Mouse (Mus musculus): Measurements from ENCODE around the gene Sgip1.

Gene Sgip1

DNA sequence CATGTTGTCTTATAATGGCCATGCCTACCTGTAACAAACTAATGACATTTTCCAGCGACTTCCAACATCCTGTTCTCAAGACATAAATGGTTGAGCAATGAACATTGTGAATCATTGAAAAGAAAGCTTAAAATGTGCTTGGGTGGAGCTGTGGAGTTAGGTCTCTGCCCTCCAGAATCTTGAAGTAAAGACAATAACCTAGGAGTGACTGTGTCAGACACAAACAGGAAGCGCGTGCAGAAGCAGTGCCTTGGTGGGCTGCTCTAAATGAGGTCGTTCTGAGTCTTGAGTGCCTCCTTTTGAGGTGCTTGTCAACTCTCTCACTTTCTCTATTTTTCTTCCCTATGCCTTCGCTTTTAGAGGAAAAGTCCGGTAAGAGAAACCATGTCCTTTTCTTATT lies 159.1 kb downstream of the Sgip1 start:
- no peak for DNase-seq

DNA sequence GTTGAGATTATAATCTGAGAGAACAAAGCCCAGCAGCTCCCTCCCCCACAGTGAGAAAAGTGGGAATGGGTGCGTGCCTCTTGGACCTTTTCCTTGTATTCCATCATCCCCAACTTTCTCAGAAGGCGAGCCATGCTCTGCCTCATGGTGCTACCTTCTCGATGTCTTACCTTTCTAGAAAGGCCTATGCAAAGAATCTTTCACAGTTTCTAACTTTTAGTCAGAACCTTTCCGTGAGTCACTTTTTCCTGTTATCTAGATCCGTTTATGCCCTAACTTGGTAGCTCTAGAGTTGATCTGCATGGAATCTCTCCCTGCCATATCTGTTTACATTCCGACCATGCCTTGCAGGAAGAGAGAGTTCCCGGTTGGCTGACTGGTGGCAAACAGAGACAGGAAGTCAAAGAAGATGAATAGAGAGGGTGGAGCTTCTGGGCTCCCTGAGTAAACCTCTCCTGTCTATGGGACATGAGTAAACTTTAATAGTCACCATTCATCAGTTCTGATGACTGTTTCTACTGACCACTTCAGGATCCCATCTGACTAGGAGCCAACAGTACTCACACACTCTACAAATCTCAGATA lies 166.8 kb downstream of the Sgip1 start:
- DNase-seq: no peak

- no peak for DNase-seq
Observed at GRCm38 (mm10) chr4:102910191-102910590, 169.1 kb downstream of the Sgip1 start.

GRCm38 (mm10) chr4:102913176-102913575 lies 172.1 kb downstream of the Sgip1 start:
- no peak for DNase-seq

DNA sequence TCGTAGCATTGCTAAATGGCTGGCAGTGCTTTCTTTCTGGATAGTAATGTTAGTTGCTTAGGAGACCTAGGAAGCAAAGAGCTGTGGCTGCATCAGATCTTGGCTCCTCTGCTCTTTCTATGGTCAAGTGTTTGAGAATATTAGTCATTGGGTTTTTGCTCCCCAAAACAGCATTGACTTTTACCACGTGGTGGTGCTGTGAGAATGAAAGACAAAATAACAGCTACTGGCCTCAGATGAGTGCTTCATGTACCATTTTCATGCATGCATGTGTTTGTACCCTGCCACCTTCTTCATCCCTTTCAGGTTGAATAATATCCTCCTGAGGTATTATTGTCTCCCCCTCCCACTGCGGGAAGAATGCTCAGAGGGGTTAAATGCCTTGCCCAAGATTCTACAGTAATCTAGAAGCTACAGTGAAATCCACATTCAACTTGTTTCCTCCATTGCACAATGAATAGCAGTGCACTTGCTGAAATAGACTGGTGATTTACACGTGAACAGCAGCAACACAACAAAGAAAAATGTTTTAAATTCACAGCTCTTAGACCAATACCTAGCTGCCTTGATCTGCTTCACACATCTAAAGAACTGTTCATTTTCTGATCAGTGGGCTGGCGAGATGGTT lies 172.7 kb downstream of the Sgip1 start:
- DNase-seq: no peak

DNA sequence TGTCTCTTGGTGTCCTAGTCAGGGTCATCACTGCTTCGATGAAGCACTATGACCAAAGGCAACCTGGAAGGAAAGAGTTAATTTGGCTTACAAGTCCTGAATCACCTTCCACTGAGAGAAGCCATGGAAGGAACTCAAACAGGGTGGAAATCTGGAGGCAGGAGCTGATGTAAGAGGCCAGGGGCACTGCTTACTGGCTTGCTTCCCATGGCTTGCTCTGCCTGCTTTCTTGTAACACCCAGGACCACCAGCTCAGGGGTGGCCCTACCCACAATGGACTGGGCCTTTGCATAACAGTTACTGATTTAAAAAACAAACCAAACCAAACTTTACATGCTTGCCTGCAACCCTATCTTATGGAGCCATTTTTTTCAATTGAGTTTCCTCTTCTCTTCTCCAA lies 177.1 kb downstream of the Sgip1 start:
- no peak for DNase-seq

- no peak for DNase-seq
Observed at GRCm38 (mm10) chr4:102929491-102929890, 188.4 kb downstream of the Sgip1 start.

DNA sequence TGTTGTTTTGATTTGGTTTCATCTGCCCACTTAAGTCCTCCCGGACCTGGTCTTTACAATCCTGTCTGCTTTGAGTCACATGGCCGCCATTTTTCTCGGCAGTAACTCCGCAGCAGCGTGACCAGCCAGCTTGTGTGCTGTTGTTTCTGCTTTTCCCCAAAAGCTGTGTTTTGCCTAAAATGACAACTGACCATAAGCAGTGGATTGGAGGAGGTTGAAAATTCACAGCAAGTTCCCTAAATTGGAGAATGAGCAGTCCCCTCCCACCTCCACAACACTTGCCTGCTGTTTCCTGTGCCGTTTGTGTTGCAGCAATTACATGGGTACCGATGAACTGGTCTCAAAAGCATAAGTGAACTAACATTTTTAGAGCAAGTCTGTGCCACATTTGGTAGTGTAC lies 189.6 kb downstream of the Sgip1 start:
- no peak for DNase-seq

DNA sequence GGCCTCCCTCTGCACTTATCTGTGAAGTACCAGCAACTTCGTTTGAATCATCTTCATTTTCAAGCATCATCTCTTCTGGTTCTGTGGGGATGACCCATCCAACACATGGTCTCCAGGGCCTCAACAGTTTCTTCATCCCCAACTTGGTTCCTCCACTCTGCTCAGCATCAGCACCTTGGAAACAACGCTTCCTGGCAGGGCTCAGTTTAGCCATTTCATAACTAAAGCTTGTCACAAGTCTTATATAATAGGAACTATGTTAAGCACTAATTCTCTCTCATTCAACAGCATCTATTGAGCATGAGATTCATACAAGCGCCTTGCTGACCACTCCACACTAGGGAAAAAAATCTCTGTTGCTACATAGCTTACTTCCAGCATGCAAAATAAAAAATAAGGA lies 199.2 kb downstream of the Sgip1 start:
- no peak for DNase-seq

- DNase-seq: no peak
Observed at GRCm38 (mm10) chr4:102940738-102941137, 199.6 kb downstream of the Sgip1 start.

DNA sequence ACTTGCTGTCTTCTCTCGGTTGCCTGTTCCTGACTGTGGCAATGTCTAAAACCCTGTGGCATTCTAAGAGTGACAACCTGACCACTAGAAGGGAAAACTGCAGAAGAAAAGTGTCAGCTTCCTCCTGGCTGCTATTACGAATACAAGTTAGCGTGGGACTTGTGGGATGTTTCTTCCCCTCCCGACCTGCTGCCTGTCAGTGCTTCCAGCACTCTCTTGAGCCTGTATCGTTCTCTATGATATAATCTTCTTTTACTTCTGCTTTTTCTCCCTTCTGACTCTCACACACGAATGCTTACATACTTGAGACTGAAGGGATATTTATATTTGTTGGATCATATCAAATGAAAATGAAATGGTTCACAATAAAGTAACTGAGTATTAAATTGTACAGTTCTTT lies 203.2 kb downstream of the Sgip1 start:
- no peak for DNase-seq

GRCm38 (mm10) chr4:102952476-102952875 lies 211.4 kb downstream of the Sgip1 start:
- no peak for DNase-seq

DNA sequence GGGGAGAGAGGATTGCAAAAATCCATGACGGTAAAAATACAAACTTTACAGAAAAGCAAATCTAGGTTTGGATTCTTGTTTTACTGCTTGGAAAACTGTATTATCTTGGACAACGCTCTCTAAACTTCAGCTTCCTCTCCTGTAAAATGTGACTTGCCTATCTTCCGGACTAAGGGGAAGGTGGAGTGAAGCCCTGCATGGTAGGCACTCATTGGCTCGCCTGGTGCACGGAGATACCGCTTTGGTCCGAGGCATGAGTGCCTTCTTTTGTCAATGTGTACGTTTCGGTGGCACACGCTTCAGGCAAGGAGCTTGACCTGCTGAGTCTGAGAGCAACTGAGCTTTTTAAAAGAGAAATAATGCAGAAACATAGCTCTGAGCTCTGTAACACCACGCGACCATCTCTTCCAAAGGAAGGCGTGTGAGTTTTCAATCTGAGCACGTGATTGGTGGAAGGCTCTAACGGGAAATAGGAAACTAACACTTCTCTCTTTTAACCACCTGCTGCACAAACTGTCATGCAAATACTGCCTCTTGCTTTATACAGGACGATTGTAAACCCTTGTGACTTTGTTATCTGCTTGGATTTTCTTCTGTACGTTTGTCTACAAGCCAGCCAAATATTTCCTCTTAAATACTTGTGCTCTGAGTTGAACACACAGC lies 214.3 kb downstream of the Sgip1 start:
- no peak for DNase-seq

DNA sequence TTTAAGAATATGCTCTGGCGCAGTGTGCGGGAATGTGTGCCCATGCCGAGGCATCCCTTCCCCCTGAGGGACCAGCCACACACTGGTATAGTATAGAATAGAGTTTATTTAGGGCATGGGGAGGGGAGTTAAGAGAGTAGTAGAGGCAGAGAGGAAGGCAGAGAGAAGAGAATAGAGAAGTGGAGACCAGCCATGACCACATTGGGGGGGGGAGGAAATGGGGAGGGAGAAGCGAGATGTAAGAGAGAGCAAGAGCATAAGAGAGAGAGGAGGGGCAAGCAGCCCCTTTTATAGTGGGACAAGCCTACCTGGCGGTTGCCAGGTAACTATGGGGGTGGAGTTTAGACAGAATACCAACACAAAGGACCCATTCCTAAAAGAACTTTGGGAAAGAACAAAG lies 218.3 kb downstream of the Sgip1 start:
- no peak for DNase-seq

GRCm38 (mm10) chr4:102964174-102964573 lies 223.1 kb downstream of the Sgip1 start:
- DNase-seq: no peak

GRCm38 (mm10) chr4:102967811-102968210 lies 226.7 kb downstream of the Sgip1 start:
- no peak for DNase-seq

- no peak for DNase-seq
Observed at GRCm38 (mm10) chr4:102969599-102969998, 228.5 kb downstream of the Sgip1 start.

- DNase-seq: no peak
Observed at GRCm38 (mm10) chr4:102971159-102971558, 230.1 kb downstream of the Sgip1 start.

DNA sequence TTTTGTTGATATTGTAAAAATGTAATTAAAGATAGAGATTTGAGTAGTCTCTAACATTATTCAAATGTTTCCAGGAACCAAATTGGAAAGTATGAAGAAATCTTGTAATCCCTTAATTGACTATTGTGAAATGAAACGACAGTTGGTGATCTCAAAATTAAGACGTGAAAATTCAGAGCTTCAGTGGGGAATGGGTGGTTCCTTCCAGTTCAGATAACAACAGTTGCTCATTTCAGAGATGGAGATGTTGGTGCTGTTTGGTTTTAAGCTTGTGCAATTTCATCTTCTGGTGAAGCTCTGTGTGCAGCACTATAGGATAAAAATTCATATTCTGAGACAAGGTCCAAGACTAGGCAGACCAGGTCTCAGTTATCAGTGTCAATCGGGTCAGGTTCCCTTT lies 231.0 kb downstream of the Sgip1 start:
- no peak for DNase-seq

- no peak for DNase-seq
Observed at GRCm38 (mm10) chr4:102974172-102974571, 233.1 kb downstream of the Sgip1 start.

DNA sequence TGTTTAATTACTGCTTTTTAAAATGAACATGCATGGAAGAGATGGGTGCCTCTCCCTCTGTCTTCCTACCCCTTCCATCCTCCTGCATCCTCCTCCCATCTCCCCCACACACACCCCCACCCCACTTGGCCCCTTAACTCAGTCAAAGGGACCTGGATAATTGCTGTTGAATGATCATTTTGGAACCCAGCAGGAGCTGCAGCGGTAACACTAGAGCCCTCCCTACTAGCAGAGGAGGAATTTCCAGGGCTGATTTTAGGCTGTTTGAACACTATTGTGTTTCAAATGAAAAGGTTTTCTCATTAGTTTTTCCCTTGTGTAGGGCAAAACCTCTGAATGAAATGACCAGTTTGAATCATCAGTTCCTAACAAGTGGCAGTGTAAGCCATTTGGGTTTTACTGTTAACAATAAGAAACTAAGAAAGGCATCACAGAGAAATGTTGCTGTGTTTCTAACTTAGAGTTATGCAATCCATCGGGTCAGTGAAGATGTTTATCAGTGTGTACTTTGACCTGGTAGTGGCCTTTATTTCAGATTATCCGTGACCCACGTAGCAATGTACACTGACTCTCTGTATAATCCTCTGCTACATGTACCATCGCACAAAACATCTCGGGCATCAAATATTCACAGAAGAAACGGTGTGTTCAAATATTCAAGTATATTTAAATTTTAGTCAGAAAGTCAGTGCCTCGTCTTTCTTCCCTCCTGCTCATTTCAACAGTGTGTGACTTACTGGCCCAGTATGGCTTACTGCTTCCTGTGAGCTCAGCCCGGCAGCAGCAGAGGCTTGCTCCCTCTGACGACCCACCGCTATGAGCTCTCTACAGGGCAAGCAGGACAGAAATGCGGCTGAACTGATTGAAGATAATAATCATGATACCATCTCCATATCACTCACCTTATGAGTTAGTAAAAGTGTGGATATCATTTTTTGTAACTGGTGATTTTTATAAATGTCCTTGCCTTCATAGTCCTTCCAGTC lies 235.5 kb downstream of the Sgip1 start:
- DNase-seq: no peak

DNA sequence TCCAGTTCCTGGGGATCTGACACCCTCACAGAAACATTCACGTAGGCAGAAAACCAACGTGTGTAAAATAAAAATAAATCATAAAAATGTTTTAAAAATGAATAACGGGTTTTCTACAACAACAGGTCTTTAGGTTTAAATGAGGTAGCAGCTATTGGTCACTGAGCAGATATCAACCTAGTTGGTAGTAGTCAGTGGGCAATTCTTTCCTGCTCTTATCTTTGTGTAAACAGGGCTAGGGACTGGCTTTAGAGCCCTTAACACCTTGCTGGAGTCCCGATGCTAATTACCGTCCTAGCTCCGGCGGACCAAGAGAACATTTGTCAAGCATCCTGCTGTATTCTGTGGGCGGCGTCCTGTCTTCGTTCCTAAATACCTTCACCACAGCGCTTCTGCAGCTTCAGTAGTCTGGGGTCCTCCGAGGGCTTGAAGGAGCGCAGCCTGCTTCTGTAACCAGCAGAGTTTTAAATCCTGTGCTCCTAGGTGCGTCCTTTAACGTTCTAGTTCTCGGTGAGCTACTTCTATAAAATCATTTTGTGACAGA lies 236.8 kb downstream of the Sgip1 start:
- no peak for DNase-seq

- DNase-seq: no peak
Observed at GRCm38 (mm10) chr4:102978440-102978839, 237.3 kb downstream of the Sgip1 start, which contains the start of gene Tctex1d1. TSS of gene Tctex1d1 (plus strand) at chr4:102978606.
